Mouse (Mus musculus) neural tube, embryonic 11.5 days (tissue): Measurements from ENCODE around the gene Slc17a5. TPM values are rescaled to one million over a fixed set of nuclear protein-coding genes. Genes with fewer than 3 reads are reported as not detected.

Source experiments
- ATAC-seq: fragments of 200-750 bp; cut with Nextera tagmentation; 2 replicates; pipeline ENCODE4 v1.8.0; 2017; ENCODE audit warnings: moderate number of reproducible peaks, mild to moderate bottlenecking, moderate TSS enrichment, moderate library complexity; ENCODE audit not compliant: insufficient read depth, low FRiP score, low TSS enrichment
- DNase-seq: peaks from one replicate; pipeline ENCODE4 v3.0.0-alpha.2; 2015; ENCODE audit warnings: low spot score
- H3K27ac ChIP-seq: fragments of 300-500 bp; sonication (generic); 2 replicates; pipeline ENCODE4 v1.5.1; 2014; ENCODE audit warnings: low read depth, mild to moderate bottlenecking, low read length
- H3K27me3 ChIP-seq: fragments of 300-500 bp; sonication (generic); 2 replicates; pipeline ENCODE4 v1.6.1; 2014; ENCODE audit warnings: mild to moderate bottlenecking, low read length, mixed read lengths; ENCODE audit not compliant: control insufficient read depth, insufficient read depth
- H3K36me3 ChIP-seq: fragments of 300-500 bp; sonication (generic); 2 replicates; pipeline ENCODE4 v1.6.1; 2014; ENCODE audit warnings: mild to moderate bottlenecking, low read length, moderate library complexity, mixed read lengths; ENCODE audit not compliant: control insufficient read depth, insufficient read depth
- H3K4me1 ChIP-seq: fragments of 300-500 bp; sonication (generic); 2 replicates; pipeline ENCODE4 v1.6.1; 2014; ENCODE audit warnings: low read length, mixed read lengths; ENCODE audit not compliant: control insufficient read depth, insufficient read depth
- H3K4me2 ChIP-seq: fragments of 300-500 bp; sonication (generic); 2 replicates; pipeline ENCODE4 v1.6.1; 2014; ENCODE audit warnings: low read depth, mild to moderate bottlenecking, moderate library complexity
- H3K4me3 ChIP-seq: fragments of 300-500 bp; sonication (generic); 2 replicates; pipeline ENCODE4 v1.5.1; 2014; ENCODE audit warnings: low read depth, low read length
- H3K9ac ChIP-seq: fragments of 300-500 bp; sonication (generic); 2 replicates; pipeline ENCODE4 v1.6.1; 2014; ENCODE audit warnings: mild to moderate bottlenecking, low read length
- H3K9me3 ChIP-seq: fragments of 300-500 bp; sonication (generic); 2 replicates; pipeline ENCODE4 v1.6.1; 2016; ENCODE audit warnings: low read length; ENCODE audit not compliant: control insufficient read depth
- WGBS: fragments of 180-500 bp; shearing (Covaris S2); extraction: QIAGEN DNeasy Blood & Tissue Kit; methylation state at CpG from one replicate; pipeline ENCODE4 v1.1.7; 2014; 5-methylcytosine and 5-hydroxymethylcytosine counted together
- polyA plus RNA-seq: library from polyadenylated mRNA; unstranded; fragments of >200 nt; fragmentation: Nextera tagmentation; extraction: Ambion mirVana; gene quantifications from 2 replicates; pipeline ENCODE4 v1.2.1, GENCODE M21; 2014

Slc17a5 gene
- polyA plus RNA-seq, 1 experiment from 2014 or later: 10.6 TPM

GRCm38 (mm10) chr9:78579644-78580396, 8.0 kb downstream of the Slc17a5 start:
- H3K27ac ChIP-seq: no peak overlapping the region
- WGBS: 73% methylated on average over 10 of the region's 10 CpGs
- DNase-seq (no peak), ATAC-seq (no peak)
- H3K36me3 ChIP-seq: peaks cover 2% of the 10 kb centered on the region; the same call in 1 of the 2 replicates
- no peaks in the 10 kb centered on the region for H3K9me3 ChIP-seq
- H3K4me1 ChIP-seq: no peaks in the 10 kb centered on the region
- no peaks in the 10 kb centered on the region for H3K27me3 ChIP-seq
- no peak overlapping the region for H3K9ac ChIP-seq
- no peak overlapping the region for H3K4me3 ChIP-seq
- H3K4me2 ChIP-seq: no peak overlapping the region

GRCm38 (mm10) chr9:78578824-78579223, 9.0 kb downstream of the Slc17a5 start:
- Histone ChIP-seq H3K4me2 (no peak overlapping the region), H3K4me1 (no peaks in the 10 kb centered on the region), H3K4me3 (no peak overlapping the region), H3K27me3 (no peaks in the 10 kb centered on the region), H3K36me3 (peaks cover 2% of the 10 kb centered on the region; the same call in 1 of the 2 replicates), H3K9ac (no peak overlapping the region), H3K9me3 (no peaks in the 10 kb centered on the region), H3K27ac (no peak overlapping the region)
- DNase-seq (no peak), ATAC-seq (no peak)
- WGBS: 96% methylated on average over 7 of the region's 7 CpGs

DNA sequence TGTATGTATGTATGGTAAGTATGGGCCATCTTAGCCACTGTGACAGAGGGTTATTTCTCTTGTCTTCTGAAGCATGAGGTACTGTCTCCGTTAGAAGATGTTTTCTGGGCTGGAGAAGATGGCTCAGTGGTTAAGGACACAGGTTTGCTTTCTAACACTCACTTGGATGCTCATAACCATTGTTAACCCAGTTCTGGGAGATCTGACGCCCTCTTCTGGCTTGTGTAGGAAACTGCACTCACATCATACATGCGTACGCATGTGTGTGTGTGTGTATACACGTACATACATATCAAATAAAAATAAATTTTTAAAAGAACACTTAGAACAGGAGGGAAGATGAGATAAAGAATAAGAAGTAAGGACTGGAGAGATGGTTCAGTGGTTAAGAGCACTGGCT, 11.4 kb downstream of the Slc17a5 start:
- no peak overlapping the region for H3K4me3 ChIP-seq
- no peaks in the 10 kb centered on the region for H3K4me1 ChIP-seq
- DNase-seq (no peak), ATAC-seq (no peak)
- 92% methylated on average over 5 of the region's 5 CpGs for WGBS
- H3K36me3 ChIP-seq: peaks cover 2% of the 10 kb centered on the region; the same call in 1 of the 2 replicates
- H3K9me3 ChIP-seq: no peaks in the 10 kb centered on the region
- H3K27ac ChIP-seq: no peak overlapping the region
- no peaks in the 10 kb centered on the region for H3K27me3 ChIP-seq
- no peak overlapping the region for H3K4me2 ChIP-seq
- no peak overlapping the region for H3K9ac ChIP-seq

DNA sequence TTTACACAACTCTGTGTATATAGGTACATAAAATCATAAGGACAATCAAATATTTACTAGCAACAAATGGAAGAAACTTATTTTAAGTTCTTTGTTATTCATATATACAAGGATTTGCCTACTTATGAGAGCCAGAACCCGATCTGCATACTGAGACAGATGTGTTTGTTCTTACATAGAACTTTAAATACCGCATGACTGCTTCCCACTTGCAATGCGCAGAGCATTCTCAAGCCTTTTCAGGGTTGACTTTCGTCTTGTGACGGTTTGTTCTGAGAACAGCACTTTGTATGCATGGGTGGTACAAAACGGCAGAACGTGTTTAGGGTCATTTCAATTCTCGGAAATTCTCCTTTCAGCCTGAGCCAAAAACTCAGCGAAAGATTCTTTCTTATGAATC, 17.9 kb downstream of the Slc17a5 start:
- WGBS: 94% methylated on average over 9 of the region's 9 CpGs
- no peak overlapping the region for H3K4me2 ChIP-seq
- no peak overlapping the region for H3K9ac ChIP-seq
- no peaks in the 10 kb centered on the region for H3K27me3 ChIP-seq
- H3K36me3 ChIP-seq: peaks cover 3% of the 10 kb centered on the region; the same call in 1 of the 2 replicates
- DNase-seq (no peak), ATAC-seq (no peak)
- H3K4me1 ChIP-seq: no peaks in the 10 kb centered on the region
- no peak overlapping the region for H3K4me3 ChIP-seq
- no peaks in the 10 kb centered on the region for H3K9me3 ChIP-seq
- no peak overlapping the region for H3K27ac ChIP-seq

GRCm38 (mm10) chr9:78559479-78559878, 28.4 kb downstream of the Slc17a5 start:
- Histone ChIP-seq H3K4me3 (no peak overlapping the region), H3K36me3 (no peaks in the 10 kb centered on the region), H3K27ac (no peak overlapping the region), H3K4me2 (no peak overlapping the region), H3K9me3 (no peaks in the 10 kb centered on the region), H3K4me1 (no peaks in the 10 kb centered on the region), H3K27me3 (no peaks in the 10 kb centered on the region), H3K9ac (no peak overlapping the region)
- DNase-seq: no peak
- ATAC-seq: no peak
- 88% methylated on average over 4 of the region's 4 CpGs for WGBS

DNA sequence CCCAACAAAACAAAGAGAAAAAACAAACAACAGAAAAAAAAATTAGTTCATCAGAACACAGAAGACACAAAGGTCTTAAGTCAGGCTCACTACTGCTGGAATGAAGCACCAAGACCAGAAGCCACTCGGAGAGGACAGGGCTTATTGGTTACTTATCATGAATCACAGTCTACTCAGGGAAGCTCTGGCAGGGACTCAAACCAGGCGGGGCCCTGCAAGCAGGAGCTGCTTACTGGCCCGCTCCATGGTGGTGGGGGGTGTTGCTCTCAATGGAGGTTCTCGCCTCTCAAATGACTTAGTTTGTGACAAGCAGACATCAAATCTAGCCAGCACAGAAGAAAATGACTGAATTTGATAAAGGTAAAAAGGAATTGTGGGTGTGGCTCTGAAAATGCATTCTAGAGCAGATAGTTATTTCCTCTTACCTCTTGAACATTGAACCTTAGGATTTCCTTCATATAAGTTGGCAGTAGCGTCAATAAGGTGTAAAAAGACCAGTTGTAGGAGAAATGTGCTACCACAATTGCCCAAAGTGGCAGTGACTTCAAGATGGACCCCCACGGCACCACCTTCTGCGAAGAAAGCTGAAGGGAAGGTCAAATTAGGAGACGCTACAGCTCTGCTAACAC, 29.1 kb downstream of the Slc17a5 start:
- no peaks in the 10 kb centered on the region for H3K9me3 ChIP-seq
- WGBS: 87% methylated on average over 8 of the region's 8 CpGs
- H3K4me2 ChIP-seq: no peak overlapping the region

GRCm38 (mm10) chr9:78557041-78557440, 30.8 kb downstream of the Slc17a5 start:
- no peaks in the 10 kb centered on the region for H3K36me3 ChIP-seq
- H3K4me2 ChIP-seq: no peak overlapping the region
- H3K4me3 ChIP-seq: no peak overlapping the region
- H3K27ac ChIP-seq: no peak overlapping the region
- H3K9me3 ChIP-seq: no peaks in the 10 kb centered on the region
- H3K9ac ChIP-seq: no peak overlapping the region
- WGBS: 87% methylated on average over 1 of the region's 1 CpGs
- DNase-seq (no peak), ATAC-seq (no peak)
- no peaks in the 10 kb centered on the region for H3K4me1 ChIP-seq
- H3K27me3 ChIP-seq: no peaks in the 10 kb centered on the region

More for the DNA sequence above, 29.1 kb downstream of the Slc17a5 start:
- Histone ChIP-seq H3K4me3 (no peak overlapping the region), H3K4me1 (no peaks in the 10 kb centered on the region), H3K27ac (no peak overlapping the region), H3K27me3 (no peaks in the 10 kb centered on the region), H3K9ac (no peak overlapping the region), H3K36me3 (no peaks in the 10 kb centered on the region)
- no peak for ATAC-seq
- no peak for DNase-seq

DNA sequence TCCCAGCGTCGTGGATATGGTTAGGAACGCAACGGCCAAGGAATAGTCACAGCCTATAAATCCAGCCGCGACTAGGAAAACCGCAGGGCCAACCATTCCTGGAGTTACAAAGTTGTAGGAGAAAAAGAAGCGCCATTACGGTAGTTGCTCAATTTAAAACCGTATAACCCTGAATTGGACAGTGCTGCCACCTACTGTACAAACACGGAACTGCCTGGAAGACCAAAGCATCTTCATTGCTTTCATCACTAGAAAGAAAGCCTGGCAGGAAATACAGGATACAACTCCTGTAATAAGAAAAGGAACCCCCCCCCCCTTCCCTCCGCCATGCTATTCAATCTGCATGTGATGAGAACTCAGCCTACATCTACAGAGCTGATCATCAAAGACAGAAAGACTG, 34.9 kb downstream of the Slc17a5 start:
- H3K9ac ChIP-seq: no peak overlapping the region
- WGBS: 48% methylated on average over 12 of the region's 12 CpGs
- no peaks in the 10 kb centered on the region for H3K27me3 ChIP-seq
- no peaks in the 10 kb centered on the region for H3K36me3 ChIP-seq
- ATAC-seq (no peak), DNase-seq (peak; percentile 71)
- no peaks in the 10 kb centered on the region for H3K4me1 ChIP-seq
- no peak overlapping the region for H3K4me2 ChIP-seq
- H3K9me3 ChIP-seq: no peaks in the 10 kb centered on the region
- H3K4me3 ChIP-seq: no peak overlapping the region
- no peak overlapping the region for H3K27ac ChIP-seq

- no peaks in the 10 kb centered on the region for H3K36me3 ChIP-seq
- no peak for DNase-seq
- no peak overlapping the region for H3K27ac ChIP-seq
- H3K4me2 ChIP-seq: no peak overlapping the region
- no peak overlapping the region for H3K4me3 ChIP-seq
- H3K9me3 ChIP-seq: no peaks in the 10 kb centered on the region
- WGBS: 61% methylated on average over 4 of the region's 4 CpGs
- no peaks in the 10 kb centered on the region for H3K4me1 ChIP-seq
- H3K27me3 ChIP-seq: no peaks in the 10 kb centered on the region
- H3K9ac ChIP-seq: no peak overlapping the region
- ATAC-seq: no peak
Observed at GRCm38 (mm10) chr9:78551761-78552160, 36.1 kb downstream of the Slc17a5 start.
